Mouse (Mus musculus) cortical plate, adult 2 months (tissue): ENCODE measurements around the gene Surf2. TPM values are rescaled to one million over a fixed set of nuclear protein-coding genes. Genes with fewer than 3 reads are reported as not detected.

Source experiments
- H3K27ac ChIP-seq: fragments of 200-500 bp; 2 replicates; pipeline ENCODE4 v1.5.1; 2012; ENCODE audit warnings: low read length, control low read depth, inconsistent platforms; ENCODE audit not compliant: insufficient read depth
- H3K4me1 ChIP-seq: fragments of 200-500 bp; 2 replicates; pipeline ENCODE4 v1.6.1; 2011; ENCODE audit warnings: low read length; ENCODE audit not compliant: control insufficient read depth, insufficient read depth
- H3K4me3 ChIP-seq: fragments of 200-500 bp; 2 replicates; pipeline ENCODE4 v1.5.1; 2011; ENCODE audit warnings: mild to moderate bottlenecking, low read length, control low read depth; ENCODE audit not compliant: insufficient read depth
- CTCF ChIP-seq: fragments of 200-500 bp; IDR thresholded peaks from 2 replicates; pipeline ENCODE4 v1.5.1; 2011; ENCODE audit warnings: mild to moderate bottlenecking, control low read depth, low read length; ENCODE audit not compliant: insufficient read depth; ENCODE audit errors: extremely low read depth
- POLR2A ChIP-seq: fragments of 200-500 bp; IDR thresholded peaks from 2 replicates; pipeline ENCODE4 v1.6.1; 2011; ENCODE audit warnings: mild to moderate bottlenecking, low read length, control low read depth; ENCODE audit not compliant: insufficient read depth; ENCODE audit errors: extremely low read depth
- polyA plus RNA-seq: library from polyadenylated mRNA; depleted of rRNA; stranded (reverse); fragments of >200 nt; gene quantifications from 2 replicates; pipeline ENCODE4 v1.2.3, GENCODE M21; 2012; rRNA removed

Gene Surf2
- polyA plus RNA-seq, 1 experiment: 56.9 TPM

DNA sequence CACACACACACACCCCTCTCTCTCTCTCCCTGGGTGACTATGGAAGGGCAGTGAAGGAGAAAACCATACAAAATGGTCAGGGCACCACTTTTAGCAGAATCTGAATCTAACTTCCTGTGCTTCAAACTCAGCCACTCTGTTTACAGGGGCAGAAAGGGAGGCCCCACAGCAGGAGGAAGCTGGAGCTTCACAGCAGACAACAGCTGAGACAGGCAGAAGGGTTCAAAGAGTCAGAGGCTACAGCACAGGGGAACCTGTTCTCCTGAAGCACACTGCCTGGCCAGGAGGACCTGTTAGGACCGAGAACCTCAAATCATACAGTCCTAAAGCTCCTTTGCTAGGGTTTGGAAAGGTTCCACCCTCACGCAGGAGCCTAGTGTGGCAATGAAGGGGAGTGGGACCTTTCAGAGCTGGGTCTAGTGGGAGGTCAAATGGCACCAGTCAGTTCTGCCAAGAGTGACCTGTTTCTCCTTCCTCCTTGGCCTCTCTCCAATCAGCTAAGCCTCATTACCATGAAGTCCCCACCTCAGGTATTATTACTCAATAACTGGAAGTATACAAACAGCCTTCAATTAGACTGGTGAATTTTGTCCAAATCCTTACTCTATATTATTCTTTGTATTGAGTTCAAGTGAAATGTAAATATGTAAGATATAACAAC is 38.7 kb downstream of the Surf2 start:
- Histone ChIP-seq H3K27ac (no peak overlapping the region), H3K4me3 (no peak overlapping the region), H3K4me1 (no peaks in the 10 kb centered on the region)
- no peak for TF ChIP-seq CTCF
- TF ChIP-seq POLR2A: no peak

DNA sequence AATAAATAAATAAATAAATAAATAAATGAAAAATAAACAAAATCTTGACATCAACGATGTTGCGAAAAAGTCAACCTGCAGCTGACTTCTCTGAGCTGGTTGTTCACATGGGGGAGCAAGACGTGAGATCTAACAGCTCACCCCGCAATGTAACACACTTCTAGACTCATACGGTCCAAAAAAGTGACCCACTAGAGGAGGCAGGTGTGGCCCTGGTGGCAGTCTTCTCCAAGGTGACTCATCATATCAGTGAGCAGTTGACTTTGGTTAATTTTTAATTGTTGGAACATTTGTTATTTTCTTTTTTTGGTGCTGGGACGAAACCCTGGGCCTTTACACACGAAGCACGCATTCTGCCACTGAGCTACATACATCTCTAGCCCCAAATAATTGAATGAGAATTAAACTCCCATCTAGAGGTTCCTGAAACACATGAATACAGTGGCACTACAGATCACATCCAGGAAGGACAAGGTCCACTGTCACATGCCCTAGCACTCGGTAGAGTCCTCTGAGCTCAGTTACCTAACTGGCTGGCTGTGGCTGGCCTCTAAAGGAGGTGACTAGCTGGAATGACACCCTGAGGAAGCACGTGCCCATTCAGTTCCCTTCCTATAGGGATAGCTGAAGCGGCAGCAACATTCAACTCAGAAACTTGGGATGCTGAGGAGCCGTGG is 40.8 kb downstream of the Surf2 start:
- H3K4me3 ChIP-seq: no peak overlapping the region
- TF ChIP-seq CTCF (no peak), POLR2A (no peak)
- peaks cover 6% of the 10 kb centered on the region; the same call in 1 of the 2 replicates for H3K4me1 ChIP-seq
- H3K27ac ChIP-seq: no peak overlapping the region

DNA sequence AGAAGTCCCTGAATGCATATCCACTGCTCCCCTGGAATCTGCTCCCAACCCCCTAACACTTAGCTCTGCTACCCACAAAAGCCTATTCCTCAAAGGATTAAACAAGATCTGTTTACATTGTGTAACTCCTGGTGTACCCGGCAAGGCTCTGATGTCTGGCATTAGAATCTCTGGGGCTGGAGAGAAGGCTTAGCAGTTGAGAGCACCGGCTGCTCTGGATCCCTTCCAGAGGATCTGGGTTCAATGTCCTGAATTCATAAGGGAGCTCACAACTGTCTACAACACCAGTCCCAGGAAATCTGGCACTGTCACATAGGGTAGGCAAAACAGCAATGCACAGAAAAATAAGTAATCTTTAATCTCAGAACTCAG is 41.3 kb downstream of the Surf2 start:
- TF ChIP-seq CTCF: no peak
- TF ChIP-seq POLR2A: no peak
- peaks cover 7% of the 10 kb centered on the region; the same call in 1 of the 2 replicates for H3K4me1 ChIP-seq
- no peak overlapping the region for H3K4me3 ChIP-seq
- H3K27ac ChIP-seq: no peak overlapping the region

DNA sequence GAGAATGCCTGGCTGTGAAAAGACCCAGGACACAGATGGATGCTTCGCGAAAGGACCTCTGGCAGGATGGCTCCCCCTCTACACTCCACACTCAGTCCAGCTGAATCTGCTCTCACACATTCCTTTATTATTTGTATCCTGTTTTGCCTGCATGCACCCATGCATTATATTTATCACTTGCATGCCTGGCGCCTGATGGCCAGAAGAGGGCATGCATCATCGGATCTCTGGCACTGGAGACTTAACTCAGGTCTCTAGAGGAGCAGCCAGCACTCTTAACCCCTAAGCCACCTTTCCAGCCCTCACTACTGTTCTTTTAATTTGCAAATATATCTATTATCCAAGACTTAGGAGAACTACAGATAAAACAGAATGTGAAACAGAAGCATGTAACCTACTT is 44.6 kb downstream of the Surf2 start:
- H3K27ac ChIP-seq: no peak overlapping the region
- peaks cover 9% of the 10 kb centered on the region; the same call in 1 of the 2 replicates for H3K4me1 ChIP-seq
- TF ChIP-seq CTCF (0 out of 2 replicates have a peak, but pooled peaks have one; percentile 12), POLR2A (no peak)
- no peak overlapping the region for H3K4me3 ChIP-seq

- H3K27ac ChIP-seq: peak within 1 kb of the TSS; percentile 23
- H3K4me1 ChIP-seq: peaks cover 9% of the 10 kb centered on the region; the same call in 1 of the 2 replicates
- H3K4me3 ChIP-seq: peak within 1 kb of the TSS; percentile 41
- TF ChIP-seq POLR2A: peak; percentile 84
- TF ChIP-seq CTCF: no peak
Measured at GRCm38 (mm10) chr2:26963923-26964723, 48.0 kb downstream of the Surf2 start, which contains the start of gene Rexo4. TSS of gene Rexo4 (minus strand) at chr2:26964386.

DNA sequence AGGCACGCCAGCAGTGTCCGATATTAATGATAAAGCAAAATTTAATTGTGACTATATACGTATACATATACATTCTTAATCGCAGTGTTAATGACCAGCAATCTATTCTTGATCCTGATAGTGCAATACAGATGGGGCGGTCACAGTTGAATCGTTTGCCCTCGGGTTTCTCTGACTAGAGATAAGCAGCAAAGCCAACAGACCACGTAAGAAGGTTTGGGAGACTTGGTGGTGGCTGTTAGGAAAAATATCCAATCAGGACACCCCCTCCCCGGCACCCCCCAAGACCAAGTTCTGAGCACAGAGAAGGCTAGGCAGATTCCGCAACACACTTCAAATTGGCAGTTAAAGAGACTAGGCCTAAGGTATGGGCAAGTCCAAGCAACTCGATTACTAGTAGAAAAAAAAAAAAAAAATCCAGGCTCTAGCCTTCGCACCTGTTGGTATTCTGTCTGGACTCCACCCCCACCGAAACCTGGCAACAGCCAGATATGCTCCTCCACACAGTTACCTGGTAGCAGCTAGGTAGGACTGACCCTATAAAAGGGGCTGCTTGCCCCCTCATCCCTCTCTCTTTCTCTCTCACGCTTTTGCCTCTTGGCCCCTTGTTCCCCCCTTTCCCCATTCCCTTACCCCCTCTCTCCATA is 48.7 kb downstream of the Surf2 start:
- H3K27ac ChIP-seq: peak overlapping the region; percentile 23; the same call in 1 of the 2 replicates
- peak overlapping the region; percentile 41 for H3K4me3 ChIP-seq
- TF ChIP-seq CTCF (no peak), POLR2A (no peak)
- H3K4me1 ChIP-seq: peaks cover 9% of the 10 kb centered on the region; the same call in 1 of the 2 replicates

DNA sequence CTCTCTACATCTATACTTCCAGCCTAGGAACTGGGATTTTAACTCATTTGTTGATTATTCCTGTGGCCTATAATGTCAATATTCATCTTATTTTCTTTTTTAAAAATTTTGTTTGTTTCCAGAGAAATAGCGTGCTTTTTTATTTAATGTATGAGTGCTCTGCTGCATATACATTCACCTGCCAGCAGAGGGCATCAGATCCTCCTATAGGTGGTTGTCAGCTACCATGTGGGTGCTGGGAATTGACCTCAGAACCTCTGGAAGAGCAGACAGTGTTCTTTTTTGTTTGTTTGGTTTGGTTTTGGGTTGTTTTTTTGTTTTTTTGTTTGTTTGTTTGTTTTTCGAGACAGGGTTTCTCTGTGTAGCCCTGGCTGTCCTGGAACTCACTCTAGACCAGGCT is 51.1 kb downstream of the Surf2 start:
- Histone ChIP-seq H3K27ac (no peak overlapping the region), H3K4me1 (peaks cover 2% of the 10 kb centered on the region; the same call in 1 of the 2 replicates), H3K4me3 (no peak overlapping the region)
- TF ChIP-seq CTCF (no peak), POLR2A (no peak)

Other genes starting within 250 kb of the Surf2 start
- gene Lcn4, start 245.1 kb upstream of the Surf2 start, polyA plus RNA-seq: not detected in 2 replicates
- not detected in 2 replicates for gene Abo, start 51.4 kb upstream of the Surf2 start, polyA plus RNA-seq
- 18.7 and 19.1 TPM in 2 replicates for gene Surf6, start 13.5 kb upstream of the Surf2 start, polyA plus RNA-seq
- 44.1 and 47.4 TPM in 2 replicates for gene Med22, start 5.7 kb upstream of the Surf2 start, polyA plus RNA-seq
- gene Rpl7a, start 5.6 kb upstream of the Surf2 start, polyA plus RNA-seq: 642 and 671 TPM in 2 replicates
- 136 and 138 TPM in 2 replicates for gene Surf1, start 163 bp downstream of the Surf2 start, polyA plus RNA-seq
- 56.1 and 58.4 TPM in 2 replicates for gene Surf4, start 17.6 kb downstream of the Surf2 start, polyA plus RNA-seq
- 0.23 and 0.30 TPM in 2 replicates for gene Stkld1, start 17.7 kb downstream of the Surf2 start, polyA plus RNA-seq
- gene Rexo4, start 48.0 kb downstream of the Surf2 start, polyA plus RNA-seq: 82.2 and 85.9 TPM in 2 replicates
- gene Adamts13, start 57.0 kb downstream of the Surf2 start, polyA plus RNA-seq: 6.9 and 7.0 TPM in 2 replicates
- gene Cacfd1, start 93.6 kb downstream of the Surf2 start, polyA plus RNA-seq: 63.7 and 64.1 TPM in 2 replicates
- gene Slc2a6, start 111.6 kb downstream of the Surf2 start, polyA plus RNA-seq: 43.2 and 46.6 TPM in 2 replicates
- gene Mymk, start 155.8 kb downstream of the Surf2 start, polyA plus RNA-seq: 0.51 and 0.69 TPM in 2 replicates
- 32.0 and 36.7 TPM in 2 replicates for gene Adamtsl2, start 163.0 kb downstream of the Surf2 start, polyA plus RNA-seq
- gene Fam163b, start 226.1 kb downstream of the Surf2 start, polyA plus RNA-seq: 129 and 142 TPM in 2 replicates
- gene Dbh, start 248.9 kb downstream of the Surf2 start, polyA plus RNA-seq: 0.23 and 0.31 TPM in 2 replicates